Mouse (Mus musculus): ENCODE results near the gene Mvp. TPM values are rescaled to one million over a fixed set of nuclear protein-coding genes. Genes with fewer than 3 reads are reported as not detected.

Gene Mvp
- polyA plus RNA-seq, 1 experiment: 56.9 TPM

GRCm38 (mm10) chr7:126950647-126951615 is 63.5 kb downstream of the Mvp start:
- Histone ChIP-seq H3K27ac (ENCODE audit: insufficient read depth, low read depth, low read length) (no peak overlapping the region), H3K27me3 (replicated peaks; ENCODE audit: control insufficient read depth, insufficient read depth, low read length) (no peaks in the 10 kb centered on the region), H3K4me3 (ENCODE audit: insufficient read depth, low read depth, low read length) (no peak overlapping the region), H3K4me1 (ENCODE audit: control insufficient read depth, insufficient read depth, low read length) (peaks cover 3% of the 10 kb centered on the region; the same call in 1 of the 2 replicates), H3K36me3 (ENCODE audit: control insufficient read depth, insufficient read depth, low read length) (no peaks in the 10 kb centered on the region)
- no peak for DNase-seq
- TF ChIP-seq CTCF (conservative IDR thresholded peaks at IDR 0.05; ENCODE audit: insufficient read depth, insufficient read length, low read depth, low read length): no peak
- TF ChIP-seq POLR2A (IDR thresholded peaks at IDR 0.05; ENCODE audit: low read depth, low read length): no peak
- 9% methylated on average over 26 of the region's 26 CpGs for WGBS

GRCm38 (mm10) chr7:126949793-126950646 is 64.4 kb downstream of the Mvp start, which contains the start of gene Sez6l2:
Sez6l2 (plus strand) TSS chr7:126950563.
- TF ChIP-seq POLR2A (IDR thresholded peaks at IDR 0.05; ENCODE audit: low read depth, low read length): no peak
- TF ChIP-seq CTCF (conservative IDR thresholded peaks at IDR 0.05; ENCODE audit: insufficient read depth, insufficient read length, low read depth, low read length): no peak

GRCm38 (mm10) chr7:126949403-126949792 is 65.0 kb downstream of the Mvp start, which contains the start of gene Asphd1:
Asphd1 (minus strand) TSS chr7:126949582.
- 2% methylated on average over 21 of the region's 21 CpGs for WGBS
- Histone ChIP-seq H3K4me1 (ENCODE audit: control insufficient read depth, insufficient read depth, low read length) (peaks cover 3% of the 10 kb centered on the region; the same call in 1 of the 2 replicates), H3K27ac (ENCODE audit: insufficient read depth, low read depth, low read length) (no peak within 1 kb of the TSS), H3K36me3 (ENCODE audit: control insufficient read depth, insufficient read depth, low read length) (no peaks in the 10 kb centered on the region), H3K4me3 (ENCODE audit: insufficient read depth, low read depth, low read length) (peak within 1 kb of the TSS; percentile 41), H3K27me3 (replicated peaks; ENCODE audit: control insufficient read depth, insufficient read depth, low read length) (no peaks in the 10 kb centered on the region)
- TF ChIP-seq CTCF (conservative IDR thresholded peaks at IDR 0.05; ENCODE audit: insufficient read depth, insufficient read length, low read depth, low read length) (no peak), POLR2A (IDR thresholded peaks at IDR 0.05; ENCODE audit: low read depth, low read length) (no peak)
- no peak for DNase-seq

More at GRCm38 (mm10) chr7:126949793-126950646, 64.4 kb downstream of the Mvp start, which contains the start of gene Sez6l2:
- Histone ChIP-seq H3K27ac (ENCODE audit: insufficient read depth, low read depth, low read length) (no peak within 1 kb of the TSS), H3K4me3 (ENCODE audit: insufficient read depth, low read depth, low read length) (peak within 1 kb of the TSS; percentile 41), H3K4me1 (ENCODE audit: control insufficient read depth, insufficient read depth, low read length) (peaks cover 3% of the 10 kb centered on the region; the same call in 1 of the 2 replicates), H3K36me3 (ENCODE audit: control insufficient read depth, insufficient read depth, low read length) (no peaks in the 10 kb centered on the region), H3K27me3 (replicated peaks; ENCODE audit: control insufficient read depth, insufficient read depth, low read length) (no peaks in the 10 kb centered on the region)
- under 1% methylated on average over 42 of the region's 42 CpGs for WGBS
- peak; percentile 89 for DNase-seq

GRCm38 (mm10) chr7:126948626-126949025 is 65.8 kb downstream of the Mvp start:
- WGBS: 85% methylated on average over 10 of the region's 10 CpGs
- no peak overlapping the region for H3K27ac ChIP-seq (ENCODE audit: insufficient read depth, low read depth, low read length)
- H3K4me3 ChIP-seq (ENCODE audit: insufficient read depth, low read depth, low read length): no peak overlapping the region
- peaks cover 3% of the 10 kb centered on the region; the same call in 1 of the 2 replicates for H3K4me1 ChIP-seq (ENCODE audit: control insufficient read depth, insufficient read depth, low read length)
- no peaks in the 10 kb centered on the region for H3K36me3 ChIP-seq (ENCODE audit: control insufficient read depth, insufficient read depth, low read length)
- DNase-seq: no peak
- TF ChIP-seq CTCF (conservative IDR thresholded peaks at IDR 0.05; ENCODE audit: insufficient read depth, insufficient read length, low read depth, low read length) (no peak), POLR2A (IDR thresholded peaks at IDR 0.05; ENCODE audit: low read depth, low read length) (no peak)
- no peaks in the 10 kb centered on the region for H3K27me3 ChIP-seq (replicated peaks; ENCODE audit: control insufficient read depth, insufficient read depth, low read length)

- TF ChIP-seq POLR2A (IDR thresholded peaks at IDR 0.05; ENCODE audit: low read depth, low read length): no peak
- TF ChIP-seq CTCF (conservative IDR thresholded peaks at IDR 0.05; ENCODE audit: insufficient read depth, insufficient read length, low read depth, low read length): peak; percentile 61
- no peaks in the 10 kb centered on the region for H3K36me3 ChIP-seq (ENCODE audit: control insufficient read depth, insufficient read depth, low read length)
- DNase-seq: peak; percentile 27
- 60% methylated on average over 3 of the region's 3 CpGs for WGBS
- no peaks in the 10 kb centered on the region for H3K27me3 ChIP-seq (replicated peaks; ENCODE audit: control insufficient read depth, insufficient read depth, low read length)
- H3K4me3 ChIP-seq (ENCODE audit: insufficient read depth, low read depth, low read length): no peak overlapping the region
- H3K4me1 ChIP-seq (ENCODE audit: control insufficient read depth, insufficient read depth, low read length): peaks cover 3% of the 10 kb centered on the region; the same call in 1 of the 2 replicates
- H3K27ac ChIP-seq (ENCODE audit: insufficient read depth, low read depth, low read length): no peak overlapping the region
Measured at GRCm38 (mm10) chr7:126946530-126946929, 67.9 kb downstream of the Mvp start.

- Histone ChIP-seq H3K4me3 (ENCODE audit: insufficient read depth, low read depth, low read length) (no peak overlapping the region), H3K27ac (ENCODE audit: insufficient read depth, low read depth, low read length) (no peak overlapping the region), H3K36me3 (ENCODE audit: control insufficient read depth, insufficient read depth, low read length) (no peaks in the 10 kb centered on the region), H3K4me1 (ENCODE audit: control insufficient read depth, insufficient read depth, low read length) (no peaks in the 10 kb centered on the region), H3K27me3 (replicated peaks; ENCODE audit: control insufficient read depth, insufficient read depth, low read length) (no peaks in the 10 kb centered on the region)
- TF ChIP-seq POLR2A (IDR thresholded peaks at IDR 0.05; ENCODE audit: low read depth, low read length) (no peak), CTCF (conservative IDR thresholded peaks at IDR 0.05; ENCODE audit: insufficient read depth, insufficient read length, low read depth, low read length) (no peak)
- 77% methylated on average over 5 of the region's 5 CpGs for WGBS
- no peak for DNase-seq
Measured at GRCm38 (mm10) chr7:126941801-126942200, 72.6 kb downstream of the Mvp start.
